Mouse (Mus musculus): ENCODE results near the gene Ecpas.

GRCm38 (mm10) chr4:58926120-58926519 lies 13.6 kb upstream of the Ecpas start:
- TF ChIP-seq CTCF (IDR thresholded peaks at IDR 0.05; ENCODE audit: low read depth, low read length) = no peak
- no peak for TF ChIP-seq EP300 (IDR thresholded peaks at IDR 0.05; ENCODE audit: insufficient read depth, low read depth, low read length)
- no peak for TF ChIP-seq POLR2A (IDR thresholded peaks at IDR 0.05; ENCODE audit: insufficient read depth, low read length)
